Mouse (Mus musculus): ENCODE data around the gene Wdr26.

- no peak for TF ChIP-seq POLR2A (IDR thresholded peaks at IDR 0.05; ENCODE audit: control insufficient read depth, low read depth, low read length)
- no peak for TF ChIP-seq CTCF (IDR thresholded peaks at IDR 0.05; ENCODE audit: control insufficient read depth, insufficient read depth, insufficient replicate concordance, low read depth, low read length)
These were observed 48.0 kb upstream of the Wdr26 start for GRCm38 (mm10) chr1:181259626-181260410.

Data from testis, adult 2 months (tissue).